Mouse (Mus musculus) ES-CJ7 (cell line): ENCODE measurements around the gene Ripk4.

ENCODE experiments used
- DNase-seq: peaks from one replicate; pipeline ENCODE4 v3.0.0; 2011; ENCODE audit warnings: low read depth, low spot score

Gene Ripk4

DNA sequence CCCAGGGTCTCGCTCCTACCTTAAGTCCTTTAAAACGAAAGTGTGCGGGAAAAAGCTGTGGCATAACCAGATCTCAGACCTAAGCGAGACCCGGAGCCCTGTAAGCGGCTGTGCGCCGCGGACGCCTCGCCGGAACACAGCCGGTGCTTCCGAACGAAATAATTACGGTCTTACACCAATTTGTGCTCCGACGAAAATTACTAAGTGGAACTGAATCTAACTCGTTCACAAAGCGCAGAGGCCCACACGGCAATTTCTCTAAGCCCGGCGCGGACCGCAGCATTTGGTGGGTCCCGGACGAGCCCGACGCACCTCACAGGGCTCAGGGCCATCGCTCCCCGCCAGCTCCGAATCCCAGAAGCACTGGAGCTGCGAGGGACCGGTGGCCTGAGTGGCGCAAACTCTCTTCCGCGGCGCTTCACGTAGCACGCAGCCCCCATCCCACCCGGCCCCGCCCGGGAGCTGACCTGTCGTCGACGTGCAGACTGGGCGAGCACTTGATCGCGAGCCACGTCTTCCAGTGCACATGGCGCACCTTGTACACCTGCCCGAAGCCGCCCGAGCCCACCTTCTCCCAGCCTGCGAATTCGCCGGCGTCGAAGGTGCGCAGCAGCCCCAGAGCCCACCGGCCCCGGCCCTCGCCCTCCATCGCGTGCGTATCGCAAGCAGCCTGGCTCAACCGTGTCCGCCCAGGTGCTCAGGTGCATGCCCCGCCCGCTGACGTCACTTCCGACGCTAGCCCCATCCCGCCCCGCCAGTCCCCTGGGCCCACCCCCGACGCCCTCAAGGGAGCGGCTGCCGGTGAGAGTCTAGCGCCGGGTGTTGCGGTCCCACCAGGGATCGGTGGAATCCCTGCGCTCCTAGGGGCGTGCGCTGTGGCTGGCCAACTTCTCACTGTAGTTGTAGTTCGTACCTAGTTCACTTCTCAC, at the start of gene Ripk4:
TSS of gene Ripk4 (minus strand) at position 727 of the 929 bp plus-strand sequence.
- peak; percentile 81 for DNase-seq

DNA sequence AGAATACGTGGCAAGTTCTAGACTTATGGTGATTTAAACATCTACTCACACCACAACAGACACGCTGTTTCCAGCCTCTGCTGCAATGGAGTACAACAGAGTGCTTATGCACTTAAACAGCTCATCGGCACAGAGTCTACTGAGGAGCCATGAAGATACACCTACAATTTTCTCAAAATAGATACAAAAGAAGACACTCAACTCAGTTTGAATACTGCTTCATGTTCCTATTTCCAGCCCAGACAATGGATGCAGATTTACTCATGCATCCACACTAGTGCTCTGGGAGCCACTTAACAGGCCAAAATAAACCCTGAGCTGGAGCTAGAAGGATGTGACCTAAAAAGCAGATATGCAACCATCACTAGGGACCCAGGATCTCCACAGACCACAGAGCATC, 45.3 kb upstream of the Ripk4 start:
- no peak for DNase-seq

DNA sequence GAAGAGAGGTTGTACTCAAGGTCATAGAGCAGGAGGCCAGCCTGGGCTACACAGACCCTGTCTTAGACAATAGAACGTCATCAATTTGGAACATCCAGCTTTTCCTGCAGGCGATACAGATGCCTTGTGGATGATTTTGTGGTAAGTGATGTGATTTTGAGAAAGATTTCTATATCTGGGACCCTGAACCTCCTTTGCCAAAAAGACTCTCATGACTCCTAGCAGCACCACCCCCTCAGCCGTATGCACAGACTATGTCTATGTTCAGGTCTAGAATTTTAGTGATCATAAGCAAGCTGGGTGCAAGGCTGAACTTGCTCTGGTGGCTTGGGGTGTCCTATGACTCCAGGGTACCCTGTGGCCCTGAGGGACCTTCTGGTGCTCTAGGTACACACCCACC, 42.1 kb upstream of the Ripk4 start:
- no peak for DNase-seq

DNA sequence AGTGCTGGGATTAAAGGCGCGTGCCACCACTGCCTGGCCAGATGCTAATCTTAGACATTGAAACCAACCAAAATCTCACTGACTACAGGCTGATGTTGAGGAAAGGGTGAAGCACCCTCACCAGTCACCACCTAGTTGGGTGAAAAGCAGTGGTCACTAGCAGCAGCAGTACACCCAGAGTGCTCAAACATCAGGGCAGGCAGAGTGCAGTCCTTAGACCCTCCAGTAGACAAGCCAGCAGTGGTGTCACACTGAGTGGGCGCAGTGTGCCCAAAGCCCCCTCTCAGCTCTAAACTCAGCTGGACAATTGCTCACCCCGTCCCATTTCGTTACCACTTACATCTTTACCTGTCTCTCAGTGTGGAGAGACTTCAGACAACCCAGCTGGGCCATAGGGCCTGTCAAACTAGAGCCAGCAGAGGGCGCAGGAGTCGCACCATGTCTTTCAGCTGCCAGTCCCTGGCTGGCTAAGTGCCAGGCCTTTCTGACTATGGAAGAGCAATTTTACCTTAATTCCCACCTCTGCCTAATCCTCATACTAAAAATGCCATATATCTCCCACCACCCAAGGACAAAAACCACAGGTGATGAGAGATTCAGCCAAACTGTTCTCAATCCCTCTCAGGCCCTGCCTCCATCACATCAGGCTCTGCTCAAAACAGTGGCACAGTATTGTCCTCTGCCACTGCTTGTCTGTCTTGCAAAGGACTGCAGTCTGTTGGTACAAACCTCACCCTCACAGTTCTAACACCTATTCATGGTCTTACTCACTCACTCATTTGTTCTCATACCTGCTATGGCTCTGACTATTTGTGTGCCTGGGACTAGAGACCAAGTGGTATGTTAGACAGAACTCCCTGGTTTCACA, 41.3 kb upstream of the Ripk4 start:
- peak; percentile 61 for DNase-seq

DNA sequence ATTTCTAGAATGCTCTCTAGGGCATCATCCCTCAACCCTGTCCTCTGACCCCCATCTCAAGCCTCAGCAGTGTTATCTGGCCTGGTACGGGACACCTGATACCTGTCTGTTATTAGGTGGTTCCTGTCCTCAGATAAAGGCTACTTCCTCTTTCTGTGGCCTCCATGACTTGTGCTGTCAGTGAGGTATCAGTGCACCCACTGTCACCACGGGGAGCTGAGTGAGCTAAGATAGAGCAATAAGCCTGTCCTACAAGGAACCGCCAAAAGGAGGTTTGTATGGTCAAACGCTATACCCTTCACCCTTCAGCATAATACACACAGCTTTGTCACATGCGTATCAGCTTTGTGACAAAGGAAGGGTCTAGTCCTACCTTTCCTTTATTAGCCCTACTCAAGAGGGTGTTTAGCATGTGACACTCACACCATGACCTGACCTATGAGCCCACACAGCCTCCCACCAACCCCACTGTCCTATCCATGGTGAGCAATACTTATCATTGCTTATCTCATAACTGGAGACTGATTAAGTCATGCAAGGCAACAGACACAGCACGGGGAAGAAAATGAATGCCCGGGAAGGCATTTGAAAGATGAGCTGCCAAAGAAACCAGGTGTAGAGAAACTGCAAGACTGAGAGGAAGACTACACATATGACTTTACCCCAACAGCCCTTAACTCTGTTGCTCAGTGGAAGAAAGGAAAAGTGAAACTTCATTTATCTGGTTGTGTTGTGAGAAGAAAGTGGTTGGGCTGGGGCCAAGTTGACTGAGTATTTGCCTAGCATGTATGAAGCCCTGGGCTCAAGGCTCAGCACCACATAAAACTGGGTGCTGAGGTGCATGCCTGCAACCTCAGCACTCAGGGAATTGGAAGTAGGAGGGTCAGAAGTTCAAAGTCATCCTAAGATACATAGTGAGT, 34.6 kb upstream of the Ripk4 start:
- no peak for DNase-seq

DNA sequence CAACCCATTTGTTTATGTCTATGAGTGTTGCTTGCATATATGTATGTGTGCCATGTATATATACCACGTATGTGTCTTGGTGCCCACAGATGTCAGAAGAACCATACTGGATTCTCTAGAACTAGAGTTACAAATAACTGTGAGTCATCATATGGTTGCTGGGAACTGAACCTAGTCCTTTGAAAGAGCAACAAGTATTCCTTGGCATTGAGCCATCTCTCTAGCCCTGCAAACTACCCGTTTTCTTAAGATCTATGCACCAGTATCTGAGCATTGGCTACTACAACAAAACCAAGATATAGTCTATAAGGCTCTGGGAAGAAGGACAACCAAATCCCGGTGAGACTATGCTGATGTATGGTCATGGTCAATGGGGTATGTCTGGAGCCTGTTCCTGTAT, 33.6 kb upstream of the Ripk4 start:
- DNase-seq: no peak

DNA sequence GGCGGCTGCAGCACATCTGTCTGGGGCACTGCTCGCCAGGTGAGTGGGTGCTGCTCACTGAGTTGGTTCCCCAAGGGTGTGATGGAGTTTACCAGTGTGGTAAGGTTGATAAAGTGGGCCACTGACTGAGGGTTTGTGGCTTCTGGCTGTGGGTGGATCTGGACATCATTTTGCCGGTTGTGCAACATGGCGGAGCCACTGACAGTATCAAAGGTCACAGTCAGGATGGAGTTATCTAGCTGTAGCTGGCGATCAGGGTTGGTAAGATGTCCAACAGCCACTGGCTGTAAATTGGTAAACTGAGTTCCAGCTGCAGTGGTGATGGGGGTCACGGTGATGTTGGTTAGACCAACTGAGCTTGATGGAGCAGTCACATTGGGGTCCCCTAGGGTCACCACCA, 30.7 kb upstream of the Ripk4 start:
- no peak for DNase-seq

DNA sequence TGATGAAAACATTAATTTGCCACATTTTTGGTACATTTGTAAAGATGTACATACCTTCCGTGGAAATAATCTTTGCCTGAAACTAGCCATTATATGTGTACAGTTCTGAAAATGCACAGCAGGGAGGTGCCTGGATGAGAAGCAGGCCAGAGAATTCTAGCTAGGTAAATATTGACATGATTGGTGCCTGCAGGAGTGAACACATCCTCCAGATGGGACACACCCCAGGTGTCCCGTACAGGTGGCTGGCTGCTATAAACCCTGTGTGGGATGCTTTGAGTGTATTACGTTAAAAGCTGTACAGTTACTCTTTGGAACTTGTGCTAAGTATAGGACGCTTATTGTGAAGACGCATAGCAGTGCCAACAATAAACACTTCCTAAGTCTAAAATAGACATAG, 19.5 kb upstream of the Ripk4 start:
- no peak for DNase-seq

DNA sequence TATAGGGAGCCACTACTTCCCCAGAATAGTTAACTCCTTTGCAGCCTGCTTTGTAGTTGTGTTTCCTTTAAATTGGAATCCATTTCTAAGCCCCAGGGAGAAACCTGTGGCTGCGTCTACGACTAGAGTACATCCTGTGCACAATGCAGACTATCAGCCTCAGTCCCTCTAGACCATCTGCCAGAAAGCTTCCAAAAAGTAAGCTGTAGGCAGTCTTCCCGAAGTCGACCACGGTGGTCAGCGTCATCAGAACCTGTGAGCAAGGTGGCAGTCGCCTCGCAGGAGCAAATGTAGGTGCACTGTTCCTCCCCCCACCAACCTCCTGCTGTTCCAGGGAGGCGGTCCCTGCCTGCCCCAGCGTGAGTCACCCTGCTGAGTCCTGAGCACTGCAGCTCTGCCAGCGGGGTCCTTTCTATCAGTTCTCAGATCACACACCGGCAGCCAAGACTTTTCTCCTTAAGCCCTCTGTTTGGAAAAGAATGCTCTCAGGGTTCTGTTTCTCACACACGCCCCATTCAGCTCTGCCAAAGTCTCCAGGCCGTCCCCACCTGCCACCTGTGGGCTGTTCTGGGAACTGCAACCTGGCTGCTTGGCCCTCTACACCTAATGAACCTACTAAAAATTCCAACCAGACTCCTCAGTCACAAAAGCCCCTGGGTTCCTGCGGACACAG, 14.9 kb upstream of the Ripk4 start:
- peak; percentile 89 for DNase-seq

DNA sequence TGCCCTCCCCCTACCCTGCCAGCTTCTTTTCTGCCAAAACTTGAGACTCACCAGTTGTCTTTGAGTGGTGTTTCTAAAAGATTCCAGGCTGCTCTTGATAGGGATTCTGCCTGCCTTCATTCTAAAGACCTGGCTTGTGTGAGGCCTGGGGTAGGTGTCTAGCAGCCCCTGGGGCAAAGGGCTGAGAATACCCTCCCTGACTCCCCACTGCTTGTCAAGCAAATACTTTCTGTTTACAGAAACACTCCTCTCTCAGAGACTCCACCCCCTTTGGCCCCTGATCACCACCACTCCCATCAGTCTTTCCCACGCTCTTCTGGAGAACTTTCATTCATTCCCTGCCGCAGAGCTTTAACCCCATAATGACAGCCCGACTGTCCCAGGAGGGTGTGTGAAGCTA, 2.9 kb upstream of the Ripk4 start:
- DNase-seq: peak; percentile 35

DNA sequence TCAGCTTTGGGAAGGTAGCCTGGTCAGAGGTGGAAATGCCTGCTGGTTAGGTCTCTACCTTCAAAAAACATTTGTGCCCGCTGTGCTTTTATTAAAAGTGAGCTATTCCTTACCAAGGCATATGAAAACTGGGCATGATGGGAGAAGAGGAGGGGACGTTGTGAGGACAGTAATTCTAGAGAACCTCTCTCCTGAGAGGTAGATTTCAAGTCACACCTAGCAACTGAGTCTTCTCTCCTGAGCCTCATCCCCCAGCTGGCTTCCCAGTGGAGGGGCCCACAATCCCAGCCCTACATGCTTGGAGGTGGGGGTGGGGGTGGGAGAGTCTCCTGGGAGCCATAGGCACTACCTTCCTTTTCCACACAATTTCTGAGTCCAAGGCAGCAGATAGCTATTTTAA, 1.0 kb upstream of the Ripk4 start:
- DNase-seq: no peak

DNA sequence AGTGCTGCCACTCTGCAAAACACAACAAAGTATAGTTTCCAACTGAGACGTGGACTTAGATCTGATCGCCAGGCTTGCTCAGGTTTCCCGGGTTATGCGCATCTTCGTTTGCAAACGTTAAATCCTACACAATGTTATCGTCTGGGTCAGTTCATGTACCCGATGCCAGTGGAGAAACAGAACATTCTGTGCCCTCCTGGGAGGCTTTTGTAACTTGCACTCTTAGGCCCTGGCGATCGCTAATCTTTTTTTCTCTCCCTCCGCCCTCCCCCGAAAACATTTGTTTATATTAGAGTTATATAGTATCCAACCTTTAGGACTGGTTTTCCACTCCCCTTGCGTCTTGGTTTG, 378 bp upstream of the Ripk4 start:
- no peak for DNase-seq

DNA sequence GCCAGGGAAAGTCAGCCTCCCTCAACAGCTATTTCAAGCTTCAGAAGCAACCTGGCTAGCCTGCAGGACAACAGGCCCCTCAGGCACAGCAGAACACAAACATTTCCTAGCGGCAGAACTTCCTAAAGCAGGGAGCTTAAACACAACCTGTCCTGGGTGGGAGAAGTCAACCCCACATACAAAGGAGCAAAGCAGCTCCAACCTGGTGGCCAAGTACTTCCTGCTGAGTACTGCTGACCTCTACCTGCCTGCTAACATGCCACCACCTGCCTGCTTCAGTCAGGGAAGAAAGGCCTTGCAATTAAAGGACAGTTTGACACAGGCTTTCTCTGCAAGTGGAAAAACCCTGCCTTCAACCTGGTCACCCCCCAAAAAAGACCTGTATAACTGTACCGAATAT, 1.8 kb downstream of the Ripk4 start:
- no peak for DNase-seq

DNA sequence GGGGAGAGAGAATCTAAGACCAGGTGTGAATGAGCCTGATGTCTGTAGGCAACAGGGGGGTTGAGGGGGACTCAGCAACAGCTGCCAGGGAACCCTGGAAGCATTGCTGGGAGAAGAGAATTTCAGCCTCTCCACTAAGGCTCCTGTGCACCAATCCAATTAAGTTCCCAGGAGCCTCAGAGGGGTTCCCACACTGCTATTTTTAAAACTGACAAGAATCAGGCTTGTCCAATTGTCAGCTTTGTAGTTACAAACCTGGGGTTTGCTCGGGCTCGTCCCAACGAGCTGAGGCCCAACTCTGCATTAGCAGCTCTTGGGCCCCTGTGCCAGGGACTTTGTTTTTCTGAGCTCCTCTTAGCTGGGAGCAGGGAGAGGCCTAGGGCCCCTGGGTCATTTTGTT, 3.9 kb downstream of the Ripk4 start:
- DNase-seq: no peak

DNA sequence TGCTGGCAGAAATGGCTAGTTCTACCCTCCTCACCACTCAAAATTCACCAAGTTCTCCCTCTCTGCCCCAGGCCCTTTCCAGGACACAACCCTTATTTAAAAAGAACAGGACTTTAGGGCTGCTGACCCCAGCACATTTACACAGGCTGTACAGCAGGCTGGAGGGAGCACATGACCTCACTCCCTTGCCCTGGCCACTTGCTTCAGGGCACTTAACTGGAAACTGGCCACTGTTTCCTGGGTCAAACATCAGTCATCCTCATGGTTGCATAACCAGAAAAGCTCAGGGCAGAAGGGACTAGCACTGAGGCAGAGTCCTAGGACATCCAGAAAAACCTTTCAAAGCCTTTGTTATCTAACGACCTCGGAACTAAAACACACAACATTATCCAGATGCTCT, 5.3 kb downstream of the Ripk4 start:
- no peak for DNase-seq

DNA sequence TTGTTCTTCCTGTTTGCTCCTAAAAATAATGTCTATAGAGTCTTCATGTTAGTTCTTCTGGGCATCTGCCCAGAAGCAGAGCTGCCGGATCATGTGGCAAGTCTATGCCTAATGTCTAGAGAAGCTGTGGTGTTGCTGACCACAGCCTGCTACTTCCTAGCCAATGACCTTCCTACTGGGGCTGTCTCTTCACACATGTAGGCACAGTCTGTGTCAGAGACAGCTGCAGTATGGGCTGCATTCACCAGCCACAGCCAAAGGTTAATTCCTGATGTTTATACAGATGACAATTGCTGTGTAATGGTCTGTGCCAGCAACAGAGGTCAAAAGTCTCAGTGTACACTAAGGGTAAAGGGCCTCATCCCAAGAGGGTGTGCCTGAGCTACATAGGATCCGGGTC, 7.1 kb downstream of the Ripk4 start:
- DNase-seq: no peak

DNA sequence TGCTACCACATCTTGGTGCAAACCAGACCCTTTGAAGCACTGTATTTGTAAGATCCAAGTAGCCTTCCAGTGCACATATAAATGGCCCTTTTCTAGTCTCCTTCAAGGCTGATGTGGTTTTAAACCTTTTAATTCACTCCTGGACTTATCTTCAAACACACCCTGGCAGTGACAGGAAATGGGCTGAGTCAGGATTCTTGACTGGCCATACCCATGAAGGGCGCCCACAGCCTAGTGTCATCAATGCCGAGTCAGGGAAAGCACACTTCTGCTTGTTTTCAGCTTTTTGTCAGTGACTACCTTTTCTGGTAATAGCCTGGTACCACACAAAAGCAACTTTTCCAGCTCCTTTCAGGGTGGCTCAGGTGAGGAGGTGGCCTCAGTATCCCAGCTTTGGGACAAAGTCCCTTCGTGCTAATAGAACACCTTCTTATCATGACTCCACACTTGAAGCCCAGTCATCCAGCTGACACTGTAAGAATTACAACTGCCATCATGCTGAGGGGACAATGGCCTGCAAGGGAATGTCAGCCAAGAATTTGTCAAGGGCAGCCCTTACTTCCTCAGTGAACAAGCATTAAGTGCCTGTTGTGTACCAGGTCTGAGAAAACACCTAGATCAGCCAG, 11.2 kb downstream of the Ripk4 start:
- no peak for DNase-seq

DNA sequence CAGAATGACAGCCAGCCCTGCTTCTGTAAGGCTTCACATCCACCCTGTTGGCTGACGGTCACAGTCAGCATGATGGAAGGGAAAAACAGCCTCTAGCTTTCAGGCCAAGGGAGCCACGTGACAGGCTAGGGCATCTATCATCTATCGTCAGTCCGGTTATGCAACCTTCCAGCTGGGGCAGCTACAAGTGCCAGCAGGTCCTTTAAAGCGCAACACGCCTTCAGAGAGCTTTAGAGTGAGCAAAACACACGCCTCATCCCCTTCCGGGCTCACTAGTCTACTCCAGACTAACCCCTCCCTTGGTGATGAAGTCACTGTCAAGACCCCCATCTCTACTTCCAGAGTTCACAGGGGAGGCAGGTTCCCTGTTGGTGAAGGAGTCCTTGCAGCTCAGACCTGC, 11.7 kb downstream of the Ripk4 start:
- no peak for DNase-seq

DNA sequence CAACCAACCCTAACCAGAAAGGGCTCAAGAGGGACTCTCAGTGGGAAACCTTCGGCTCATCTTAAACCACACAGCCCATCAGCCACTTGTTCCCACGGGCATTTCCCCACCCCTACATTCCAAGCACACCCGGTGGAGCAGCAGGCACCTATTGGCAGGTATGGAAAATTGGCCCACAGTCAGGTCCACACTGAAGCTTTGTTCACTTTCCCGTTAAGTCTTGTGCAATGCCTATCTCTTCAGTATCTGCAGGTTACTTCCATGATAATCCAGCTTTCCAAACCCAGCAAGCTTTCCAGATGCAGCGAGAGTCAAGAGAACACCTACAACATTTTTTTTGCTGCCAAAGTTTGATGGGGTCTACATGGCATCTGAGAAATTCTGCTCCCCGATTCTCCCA, 15.2 kb downstream of the Ripk4 start:
- DNase-seq: no peak

DNA sequence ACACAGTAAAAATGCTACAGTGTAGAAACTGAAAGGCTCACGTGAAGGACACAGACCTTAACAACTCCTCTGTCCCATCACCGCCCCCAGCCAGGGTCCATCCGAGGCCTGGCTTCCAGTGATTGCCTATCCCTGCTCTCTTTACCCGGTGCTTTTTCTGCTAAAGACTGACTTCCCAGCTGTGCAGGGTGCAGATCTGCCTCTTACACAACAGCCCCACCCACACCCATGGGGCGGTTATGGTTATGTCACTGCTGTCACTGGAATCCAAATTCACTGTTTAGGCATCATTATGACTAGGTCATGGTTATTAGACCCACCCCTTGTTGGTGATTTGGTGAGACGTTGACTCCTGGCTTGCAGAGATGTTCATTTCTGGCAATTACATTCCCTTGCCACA, 25.6 kb downstream of the Ripk4 start:
- DNase-seq: no peak

DNA sequence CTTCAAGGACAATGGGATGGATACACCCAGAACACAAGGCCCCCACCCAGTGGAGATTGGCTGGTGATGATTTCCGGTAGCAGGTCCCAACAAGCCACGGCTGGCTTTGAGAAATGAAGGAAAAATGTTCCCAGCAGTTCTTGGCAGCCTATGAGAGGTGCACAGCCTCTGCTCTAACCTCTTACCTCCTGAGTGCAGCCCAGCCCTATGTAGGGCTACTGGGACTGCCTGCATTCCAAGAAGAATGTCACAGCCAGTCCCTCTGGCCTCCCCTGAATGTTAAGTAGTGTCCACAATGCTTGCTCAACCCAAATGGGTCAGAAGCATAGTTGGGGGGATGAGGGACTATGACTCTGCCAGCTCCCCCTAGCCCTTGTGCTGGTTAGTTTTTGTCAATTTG, 27.0 kb downstream of the Ripk4 start:
- no peak for DNase-seq
